Mouse (Mus musculus) heart, postnatal 25 days (tissue): ENCODE data around the gene Hlcs. TPM values are rescaled to one million over a fixed set of nuclear protein-coding genes. Genes with fewer than 3 reads are reported as not detected.

Source experiments
- DNase-seq: peaks from one replicate; pipeline ENCODE4 v3.0.0; 2022; ENCODE audit warnings: low spot score
- intact Hi-C: fragments of 180-260 bp; cut with DNase I; formaldehyde crosslinking; loops from one replicate; pipeline ENCODE4 v1.15.1; 2025
- microRNA-seq: library from miRNA; unstranded; fragments of <30 nt; microRNA quantifications from one replicate; pipeline ENCODE4 v1.2.0, GENCODE M21; 2022
- total RNA-seq, 2 experiments: library from RNA; stranded (reverse); gene quantifications; 2 replicates each; pipeline ENCODE4 v1.2.3; 2021

Gene Hlcs
- total RNA-seq, 2 experiments from 2014 or later: 5.0 to 5.7 TPM

DNA sequence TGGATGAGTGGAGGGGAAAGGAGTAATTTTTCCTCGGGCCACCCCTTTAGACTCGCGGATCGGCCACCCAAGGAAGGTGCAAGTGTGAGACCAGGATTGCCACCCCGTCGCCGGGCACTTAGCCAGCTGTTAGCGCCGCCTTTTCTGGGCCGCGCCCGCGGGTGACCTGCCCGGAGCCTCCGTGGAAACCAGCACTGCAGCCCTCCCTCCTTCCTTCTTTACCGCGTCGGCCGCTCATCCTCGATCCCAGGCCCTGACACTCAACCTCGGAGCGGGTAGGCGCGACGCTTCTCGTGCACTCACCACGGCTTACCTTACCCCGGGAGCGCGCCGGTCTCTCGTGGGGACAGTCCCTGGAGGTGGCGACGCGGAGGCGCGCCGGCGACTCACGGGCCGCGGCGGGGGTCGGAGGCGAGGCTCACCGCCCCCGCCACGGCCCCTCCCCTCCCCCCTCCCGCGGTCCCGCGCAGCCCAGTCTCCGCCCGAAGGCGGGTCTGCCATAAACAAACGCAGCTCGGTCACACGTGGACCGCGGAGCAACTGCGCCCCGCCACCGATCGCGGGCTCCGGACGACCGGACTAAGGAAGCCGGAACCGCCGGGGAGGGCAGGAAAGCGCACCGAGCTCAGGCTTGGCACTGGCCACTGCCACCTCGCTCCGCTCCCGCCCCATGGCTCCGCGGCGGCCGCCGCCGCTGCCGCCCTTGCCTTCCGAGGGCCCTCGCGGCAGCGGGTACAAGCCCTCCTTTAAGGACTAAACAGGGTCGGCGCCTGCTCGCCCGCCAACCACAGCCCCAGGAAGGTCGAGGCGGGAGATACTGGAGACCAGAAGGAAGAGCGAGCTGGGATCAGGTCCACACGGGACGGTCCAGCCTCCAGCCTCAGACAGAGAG is 228.4 kb downstream of the Hlcs start, which contains the start of gene Sim2:
Gene Sim2 (plus strand): TSS at position 221 of the 892 bp plus-strand sequence.
- DNase-seq: no peak
- intact Hi-C loops: no loop called here

- DNase-seq: no peak
- intact Hi-C loops: loop anchor here (2.0 kb wide), 1 partner anchor 13 kb away; no protein-coding TSS in a partner anchor
Measured at GRCm38 (mm10) chr16:94083848-94084525, 229.4 kb downstream of the Hlcs start.

GRCm38 (mm10) chr16:94082960-94083847 is 230.2 kb downstream of the Hlcs start:
- DNase-seq: no peak
- intact Hi-C loops: loop anchor here (2.0 kb wide), 1 partner anchor 14 kb away; no protein-coding TSS in a partner anchor

GRCm38 (mm10) chr16:94081996-94082708 is 231.2 kb downstream of the Hlcs start:
- no peak for DNase-seq
- intact Hi-C loops: loop anchor here (2.0 kb wide), 1 partner anchor 15 kb away; no protein-coding TSS in a partner anchor

GRCm38 (mm10) chr16:94081596-94081995 is 231.8 kb downstream of the Hlcs start:
- intact Hi-C loops: no loop called here

GRCm38 (mm10) chr16:94079856-94080555 is 233.4 kb downstream of the Hlcs start:
- no peak for DNase-seq
- intact Hi-C loops: no loop called here

More at GRCm38 (mm10) chr16:94081596-94081995, 231.8 kb downstream of the Hlcs start:
- no peak for DNase-seq

DNA sequence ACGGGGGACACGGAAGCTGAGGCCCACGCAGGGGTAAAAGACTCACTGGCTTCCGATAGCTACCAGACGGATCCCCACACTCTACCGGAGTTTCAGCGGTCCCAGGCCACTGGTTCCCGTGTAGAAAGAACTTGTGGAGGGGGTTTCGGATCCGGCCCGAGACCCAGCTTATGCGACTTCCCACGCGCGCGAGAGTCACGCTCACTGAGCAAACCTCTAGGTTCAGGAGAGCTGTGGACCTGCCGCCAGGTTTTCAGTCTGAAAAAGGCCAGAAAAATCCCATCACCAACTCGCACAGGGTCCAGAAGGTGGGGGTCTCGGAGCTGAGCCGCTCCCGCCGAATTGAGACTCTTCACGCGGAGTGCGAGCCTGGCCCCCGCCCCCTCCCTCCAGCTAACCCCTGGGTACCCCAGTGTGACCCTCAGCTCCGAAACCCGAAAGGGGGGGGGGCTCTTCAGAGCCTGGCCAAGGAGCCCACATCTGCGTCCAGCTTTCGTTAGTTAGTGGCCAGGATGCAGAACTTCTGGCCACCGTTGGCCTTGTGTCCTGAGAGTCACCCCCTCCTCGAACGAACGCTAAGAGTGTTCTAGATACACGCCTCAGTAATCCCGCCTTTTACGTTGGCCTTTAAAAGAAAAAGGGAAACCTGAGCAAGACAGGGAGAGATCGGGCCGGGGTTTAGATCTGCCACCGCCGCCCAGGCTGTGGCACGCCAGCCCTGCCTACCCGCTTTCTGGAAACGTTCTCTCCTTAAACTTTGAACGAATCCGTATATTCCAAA is 234.1 kb downstream of the Hlcs start:
- intact Hi-C loops: no loop called here
- no peak for DNase-seq

Small RNAs within 50 kb of the gene (microRNA-seq; reads per million reads assigned to microRNA genes)
- gene Gm23062: not detected

Other genes with a start within 250 kb of the Hlcs start
- gene Sim2, start 228.6 kb downstream of the Hlcs start, total RNA-seq: not detected
- gene Ripply3, start 14.8 kb upstream of the Hlcs start, total RNA-seq: 1 to 10 TPM; 3.9 to 4.3 TPM
- gene Ttc3, start 57.0 kb upstream of the Hlcs start, total RNA-seq: 10 to 100 TPM; 78.6 to 82.9 TPM
- gene Pigp, start 58.3 kb upstream of the Hlcs start, total RNA-seq: 10 to 100 TPM; 88.2 to 91.8 TPM
- gene Vps26c, start 213.3 kb upstream of the Hlcs start, total RNA-seq: 10 to 100 TPM; 23.0 to 24.2 TPM